Mouse (Mus musculus) heart, postnatal 0 days (tissue): ENCODE measurements around the gene Slc22a6.

Source experiments
- CTCF ChIP-seq: IDR thresholded peaks from 2 replicates; pipeline ENCODE4 v1.5.1; 2016; ENCODE audit warnings: antibody characterized with exemption, control low read depth, low read depth
- EP300 ChIP-seq: IDR thresholded peaks from 2 replicates; pipeline ENCODE4 v1.6.1; 2016; ENCODE audit warnings: antibody characterized with exemption, low read depth

DNA sequence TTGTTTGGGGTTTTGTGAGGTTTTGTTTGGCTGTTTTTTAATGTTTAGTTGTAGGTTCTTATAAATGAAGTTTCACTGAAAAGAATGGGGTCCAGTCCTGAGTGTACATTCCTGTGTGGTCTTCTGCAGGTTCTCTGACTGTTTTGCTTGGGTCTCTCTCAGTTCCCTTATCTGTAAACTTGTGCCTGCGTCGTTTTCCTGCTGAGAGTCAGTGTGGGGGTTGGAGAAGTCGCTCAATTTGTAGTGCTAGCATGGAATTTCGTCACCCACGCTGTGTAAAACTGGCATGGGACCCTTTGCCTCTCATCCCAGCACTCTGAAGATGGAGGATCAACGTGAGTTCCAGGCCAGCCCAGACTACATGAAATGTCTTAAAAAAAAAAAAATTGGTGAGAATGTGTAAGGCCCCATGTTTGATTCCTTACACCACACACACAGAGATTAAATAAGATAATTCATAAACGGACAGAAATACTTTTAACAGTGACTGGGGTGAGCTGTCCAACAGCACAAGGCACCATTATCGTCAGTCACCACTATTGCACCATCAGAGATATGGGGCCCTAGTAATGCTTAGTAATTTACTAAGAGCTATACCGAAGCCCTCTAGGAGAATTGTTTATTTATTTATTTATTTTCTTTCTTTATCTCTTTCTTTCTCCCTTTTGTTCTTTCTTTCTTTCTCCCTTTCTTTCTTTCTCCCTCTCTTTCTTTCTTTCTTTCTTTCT, 55.7 kb downstream of the Slc22a6 start:
- TF ChIP-seq CTCF = no peak
- no peak for TF ChIP-seq EP300
